Mouse (Mus musculus) heart, postnatal 0 days (tissue): ENCODE measurements at regions not wholly inside any gene's neighbourhood (a gene's known extent, or its start where the extent isn't known, plus 50 kb on each side); places are given as distances from the start of the nearest gene placed in this dataset.

ENCODE experiments used
- ATAC-seq: fragments of 200-750 bp; cut with Nextera tagmentation; 2 replicates; pipeline ENCODE4 v1.8.0; 2017; ENCODE audit warnings: low read depth, moderate number of reproducible peaks, moderate library complexity; ENCODE audit not compliant: insufficient read depth
- DNase-seq: peaks from one replicate; pipeline ENCODE4 v3.0.0-alpha.2; 2016; ENCODE audit warnings: low spot score
- H3K27ac ChIP-seq: fragments of 300-500 bp; sonication (generic); 2 replicates; pipeline ENCODE4 v1.5.1; 2014; ENCODE audit warnings: low read depth, mild to moderate bottlenecking
- H3K27me3 ChIP-seq: fragments of 300-500 bp; sonication (generic); 2 replicates; pipeline ENCODE4 v1.6.1; 2014; ENCODE audit warnings: low read length, mixed read lengths; ENCODE audit not compliant: control insufficient read depth, insufficient read depth
- H3K36me3 ChIP-seq: fragments of 300-500 bp; sonication (generic); replicated peaks from 2 replicates; pipeline ENCODE4 v1.6.1; 2014; ENCODE audit warnings: low read length, mixed read lengths; ENCODE audit not compliant: control insufficient read depth, insufficient read depth
- H3K4me1 ChIP-seq: fragments of 300-500 bp; sonication (generic); 2 replicates; pipeline ENCODE4 v1.6.1; 2014; ENCODE audit warnings: antibody characterized with exemption; ENCODE audit not compliant: control insufficient read depth, insufficient read depth
- H3K4me2 ChIP-seq: fragments of 300-500 bp; sonication (generic); 2 replicates; pipeline ENCODE4 v1.6.1; 2014; ENCODE audit warnings: low read depth, mild to moderate bottlenecking, low read length, moderate library complexity
- H3K4me3 ChIP-seq: fragments of 300-500 bp; sonication (generic); 2 replicates; pipeline ENCODE4 v1.5.1; 2014; ENCODE audit warnings: low read depth, low read length
- H3K9ac ChIP-seq: fragments of 300-500 bp; sonication (generic); replicated peaks from 2 replicates; pipeline ENCODE4 v1.6.1; 2014; ENCODE audit warnings: low read depth, low read length, mixed read lengths
- H3K9me3 ChIP-seq: fragments of 300-500 bp; sonication (generic); replicated peaks from 2 replicates; pipeline ENCODE4 v1.6.1; 2016; ENCODE audit warnings: low read length; ENCODE audit not compliant: control insufficient read depth
- CTCF ChIP-seq: IDR thresholded peaks from 2 replicates; pipeline ENCODE4 v1.5.1; 2016; ENCODE audit warnings: antibody characterized with exemption, control low read depth, low read depth
- EP300 ChIP-seq: IDR thresholded peaks from 2 replicates; pipeline ENCODE4 v1.6.1; 2016; ENCODE audit warnings: antibody characterized with exemption, low read depth
- WGBS: fragments of 180-500 bp; shearing (Covaris S2); extraction: QIAGEN DNeasy Blood & Tissue Kit; methylation state at CpG from one replicate; pipeline ENCODE4 v1.1.7; 2014; 5-methylcytosine and 5-hydroxymethylcytosine counted together

DNA sequence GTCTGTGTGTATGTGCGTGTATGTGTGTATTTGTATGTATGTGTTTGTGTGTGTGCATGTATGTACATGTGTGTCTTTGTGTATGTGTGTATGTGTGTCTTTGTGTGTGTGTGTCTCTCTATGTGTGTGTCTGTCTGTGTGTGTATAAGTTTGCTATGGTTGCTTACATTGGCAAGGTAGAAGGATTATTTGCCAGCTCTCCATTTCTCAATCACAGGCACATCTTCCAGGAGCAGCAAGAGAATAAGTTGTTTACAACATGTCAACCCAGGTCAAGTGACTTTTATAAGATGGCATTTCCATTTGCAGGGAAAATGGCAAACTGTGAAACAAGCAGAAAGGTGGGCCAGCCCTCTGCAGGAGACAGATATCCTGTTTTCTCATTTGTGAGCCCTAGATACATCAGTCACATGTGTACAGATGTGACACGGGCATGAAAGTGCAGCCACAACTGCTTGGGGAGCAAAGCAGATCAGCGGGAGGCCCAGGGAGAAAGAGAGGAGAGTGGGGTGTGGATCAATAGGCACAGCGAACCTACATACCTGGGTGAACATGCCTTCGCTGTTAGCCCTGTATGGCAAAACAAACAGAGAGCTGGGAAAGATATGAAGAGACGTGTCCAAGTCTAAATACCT, 86.1 kb downstream of the Psmg1 start:
- WGBS, result 80% methylated on average over 6 of the region's 6 CpGs
- DNase-seq (no peak), ATAC-seq (no peak)
- H3K27me3 ChIP-seq, result no peaks in the 10 kb centered on the region
- H3K4me3 ChIP-seq, result no peak overlapping the region
- no peak overlapping the region for H3K9ac ChIP-seq
- no peaks in the 10 kb centered on the region for H3K4me1 ChIP-seq
- no peak overlapping the region for H3K4me2 ChIP-seq
- no peaks in the 10 kb centered on the region for H3K9me3 ChIP-seq
- no peaks in the 10 kb centered on the region for H3K36me3 ChIP-seq
- no peak for TF ChIP-seq CTCF
- TF ChIP-seq EP300, result no peak
- no peak overlapping the region for H3K27ac ChIP-seq

DNA sequence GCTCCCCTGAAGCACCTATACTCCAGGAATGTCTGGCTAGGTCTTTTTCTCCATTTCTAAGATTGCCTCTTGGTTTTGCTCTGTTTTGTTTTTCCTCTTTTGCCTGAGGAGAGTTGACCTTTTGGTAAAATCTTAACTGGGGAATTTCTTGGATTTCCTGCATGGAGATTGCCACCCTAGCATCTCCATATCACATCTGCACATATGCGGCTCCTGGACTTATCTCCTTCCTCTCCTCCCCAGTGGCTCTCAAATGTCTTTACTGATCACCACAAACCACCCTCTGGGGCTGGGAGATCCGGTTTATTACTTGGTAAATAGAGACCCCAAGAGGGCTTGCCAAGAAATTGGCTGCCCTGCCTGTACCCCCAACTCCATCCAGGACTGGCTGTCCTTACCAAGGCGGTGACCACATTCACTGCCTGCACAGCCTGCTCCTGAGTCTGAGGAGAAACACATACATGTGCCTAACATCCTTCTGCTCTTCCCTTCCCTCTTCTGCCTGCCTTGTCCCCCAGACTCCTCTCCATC, 87.3 kb downstream of the Psmg1 start:
- Histone ChIP-seq H3K36me3 (no peaks in the 10 kb centered on the region), H3K9me3 (no peaks in the 10 kb centered on the region), H3K27me3 (no peaks in the 10 kb centered on the region), H3K9ac (no peak overlapping the region), H3K27ac (no peak overlapping the region), H3K4me2 (no peak overlapping the region), H3K4me3 (no peak overlapping the region), H3K4me1 (no peaks in the 10 kb centered on the region)
- WGBS, result 38% methylated on average over 3 of the region's 3 CpGs
- TF ChIP-seq EP300, result no peak
- ATAC-seq, result no peak
- DNase-seq, result no peak

DNA sequence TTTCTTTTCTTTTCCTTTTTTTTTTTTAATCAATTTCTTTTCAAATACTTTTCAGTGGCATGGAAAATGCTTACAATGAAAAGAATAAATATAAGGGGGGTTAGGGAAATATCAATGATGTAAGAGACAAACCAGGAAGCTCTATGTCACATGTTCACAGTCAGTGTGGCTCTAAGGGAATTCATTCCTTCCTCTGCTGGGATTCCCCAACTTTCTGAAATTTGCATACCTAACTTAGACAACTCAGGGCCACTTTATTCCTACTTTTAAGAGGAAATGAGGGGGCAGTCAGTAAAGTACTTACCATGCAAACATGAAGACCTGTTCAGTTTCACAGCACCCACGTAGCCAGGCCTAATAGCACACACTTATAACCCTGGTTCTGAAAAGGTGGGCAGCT, 88.6 kb downstream of the Psmg1 start:
- no peak overlapping the region for H3K27ac ChIP-seq
- H3K4me2 ChIP-seq, result no peak overlapping the region
- no peaks in the 10 kb centered on the region for H3K9me3 ChIP-seq
- TF ChIP-seq EP300 (no peak), CTCF (no peak)
- 87% methylated on average over 1 of the region's 1 CpGs for WGBS
- no peak overlapping the region for H3K4me3 ChIP-seq
- no peaks in the 10 kb centered on the region for H3K36me3 ChIP-seq
- no peaks in the 10 kb centered on the region for H3K27me3 ChIP-seq
- ATAC-seq (no peak), DNase-seq (no peak)
- H3K4me1 ChIP-seq, result no peaks in the 10 kb centered on the region
- no peak overlapping the region for H3K9ac ChIP-seq

- no peaks in the 10 kb centered on the region for H3K4me1 ChIP-seq
- no peaks in the 10 kb centered on the region for H3K36me3 ChIP-seq
- H3K4me3 ChIP-seq, result no peak overlapping the region
- ATAC-seq (no peak), DNase-seq (no peak)
- no peak overlapping the region for H3K9ac ChIP-seq
- no peaks in the 10 kb centered on the region for H3K9me3 ChIP-seq
- no peaks in the 10 kb centered on the region for H3K27me3 ChIP-seq
- 56% methylated on average over 9 of the region's 9 CpGs for WGBS
- H3K27ac ChIP-seq, result no peak overlapping the region
- H3K4me2 ChIP-seq, result no peak overlapping the region
- TF ChIP-seq CTCF, result no peak
- TF ChIP-seq EP300, result no peak
These were observed 89.4 kb downstream of the Psmg1 start for GRCm38 (mm10) chr16:95901388-95901787.

- DNase-seq (no peak), ATAC-seq (no peak)
- H3K36me3 ChIP-seq, result no peaks in the 10 kb centered on the region
- H3K4me2 ChIP-seq, result no peak overlapping the region
- no peaks in the 10 kb centered on the region for H3K4me1 ChIP-seq
- H3K27me3 ChIP-seq, result no peaks in the 10 kb centered on the region
- 43% methylated on average over 9 of the region's 9 CpGs for WGBS
- H3K9me3 ChIP-seq, result no peaks in the 10 kb centered on the region
- H3K27ac ChIP-seq, result no peak overlapping the region; the same call in 1 of the 2 replicates
- no peak overlapping the region; the same call in 1 of the 2 replicates for H3K4me3 ChIP-seq
- H3K9ac ChIP-seq, result no peak overlapping the region
- no peak for TF ChIP-seq EP300
- TF ChIP-seq CTCF, result no peak
These were observed 90.6 kb downstream of the Psmg1 start for GRCm38 (mm10) chr16:95900181-95900580.

DNA sequence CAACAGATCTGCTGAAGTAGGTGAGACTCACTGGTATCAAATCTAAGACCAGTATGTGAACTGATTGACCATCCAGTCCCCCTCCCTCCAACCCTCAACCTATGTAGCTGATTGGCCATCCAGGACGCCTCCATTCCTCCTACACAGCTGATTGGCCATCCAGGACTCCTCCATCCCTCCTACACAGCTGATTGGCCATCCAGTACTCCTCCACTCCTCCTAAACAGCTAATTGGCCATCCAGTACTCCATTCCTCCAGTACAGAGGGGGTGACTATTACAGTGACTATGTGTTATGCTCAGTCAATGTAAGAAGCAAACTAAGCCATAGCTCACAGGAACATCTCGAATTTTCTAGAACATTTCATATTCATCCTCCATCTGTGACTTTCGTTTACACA, 91.1 kb downstream of the Psmg1 start:
- Histone ChIP-seq H3K4me2 (no peak overlapping the region), H3K4me3 (no peak overlapping the region), H3K9ac (no peak overlapping the region), H3K36me3 (no peaks in the 10 kb centered on the region), H3K9me3 (no peaks in the 10 kb centered on the region), H3K4me1 (no peaks in the 10 kb centered on the region), H3K27me3 (no peaks in the 10 kb centered on the region), H3K27ac (no peak overlapping the region)
- WGBS, result 86% methylated on average over 3 of the region's 3 CpGs
- no peak for TF ChIP-seq CTCF
- TF ChIP-seq EP300, result no peak
- ATAC-seq, result no peak
- DNase-seq, result no peak
